Mouse (Mus musculus) CD4-positive naive resting alpha-beta T cell, adult 76 days (primary cell): ENCODE measurements around the gene Gm10750. TPM values are rescaled to one million over a fixed set of nuclear protein-coding genes. Genes with fewer than 3 reads are reported as not detected.

ENCODE experiments used
- total RNA-seq: library from RNA; stranded (reverse); gene quantifications from one replicate; pipeline ENCODE4 v1.2.4, GENCODE M21; 2023

Gm10750 gene
- total RNA-seq = not detected

DNA sequence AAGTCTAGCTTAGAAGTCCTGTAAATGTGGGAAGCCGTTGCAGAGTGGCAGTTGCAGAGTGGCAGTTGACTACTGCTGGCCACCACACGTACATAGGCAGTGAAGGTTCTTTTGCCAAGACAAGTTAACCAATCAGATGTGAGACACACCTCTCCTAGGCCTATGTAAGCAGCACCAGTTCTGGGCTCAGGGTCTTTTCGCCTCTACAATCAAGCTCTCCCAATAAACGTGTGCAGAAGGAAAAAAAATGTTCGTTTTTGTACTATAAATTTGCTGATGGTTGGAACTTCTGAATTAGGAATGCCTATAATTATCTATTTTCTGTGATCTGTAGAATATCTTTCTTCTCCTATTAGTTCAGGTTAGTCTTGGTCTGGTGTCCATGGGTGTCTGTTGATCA is at the start of gene Gm10750:
Gene Gm10750, minus strand, starts transcription at position 101 of the 400 bp plus-strand sequence.

DNA sequence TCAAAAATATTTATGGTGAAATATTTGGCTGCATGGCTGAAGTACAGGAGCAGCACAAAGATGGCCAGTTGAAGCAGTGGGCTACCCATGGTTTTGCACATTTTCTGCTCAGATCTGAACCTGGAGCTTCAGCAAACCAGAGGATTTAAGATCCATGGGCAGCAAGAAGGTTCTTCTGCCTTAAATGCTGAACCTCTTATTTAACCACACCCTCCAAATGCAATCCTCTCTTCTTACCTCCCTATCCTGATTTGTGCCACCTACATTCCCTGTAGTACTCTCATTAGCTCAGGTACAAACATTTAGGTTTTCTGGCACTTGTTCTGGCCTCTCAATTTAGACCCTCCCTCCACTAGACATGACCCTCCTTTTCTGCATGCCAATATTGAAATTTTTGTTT is 13.9 kb downstream of the Gm10750 start, which contains the start of gene Gm1330:
Gene Gm1330, minus strand, starts transcription at position 101 of the 400 bp plus-strand sequence.

Other genes with a start within 250 kb of the Gm10750 start
- gene Cst11, start 245.7 kb downstream of the Gm10750 start, total RNA-seq = not detected
- gene 8030411F24Rik, start 235.2 kb downstream of the Gm10750 start, total RNA-seq = not detected
- gene Cst12, start 227.9 kb downstream of the Gm10750 start, total RNA-seq = not detected
- not detected for gene Cst8, start 218.5 kb downstream of the Gm10750 start, total RNA-seq
- gene Cst13, start 197.2 kb downstream of the Gm10750 start, total RNA-seq = not detected
- not detected for gene Cst9, start 182.1 kb downstream of the Gm10750 start, total RNA-seq
- gene 9230104L09Rik, start 152.2 kb downstream of the Gm10750 start, total RNA-seq = not detected
- gene Cst3, start 141.5 kb downstream of the Gm10750 start, total RNA-seq = 76.8 TPM
- not detected for gene Gm1330, start 14.0 kb downstream of the Gm10750 start, total RNA-seq